Mouse (Mus musculus) cortical plate, adult 2 months (tissue): ENCODE measurements around the gene Dgkg.

Source experiments
- CTCF ChIP-seq: fragments of 200-500 bp; IDR thresholded peaks from 2 replicates; pipeline ENCODE4 v1.5.1; 2011; ENCODE audit warnings: mild to moderate bottlenecking, control low read depth, low read length; ENCODE audit not compliant: insufficient read depth; ENCODE audit errors: extremely low read depth
- POLR2A ChIP-seq: fragments of 200-500 bp; IDR thresholded peaks from 2 replicates; pipeline ENCODE4 v1.6.1; 2011; ENCODE audit warnings: mild to moderate bottlenecking, low read length, control low read depth; ENCODE audit not compliant: insufficient read depth; ENCODE audit errors: extremely low read depth

GRCm38 (mm10) chr16:22551231-22552000, 105.6 kb downstream of the Dgkg start:
- TF ChIP-seq CTCF: no peak
- TF ChIP-seq POLR2A: no peak
